Mouse (Mus musculus) bone marrow macrophage, adult 2 months (primary cell): ENCODE results near the gene Cep295nl.

ENCODE experiments used
- CTCF ChIP-seq: IDR thresholded peaks from 2 replicates; pipeline ENCODE4 v1.5.1; 2012; ENCODE audit warnings: low read depth, mild to moderate bottlenecking, low read length, moderate library complexity
- POLR2A ChIP-seq: IDR thresholded peaks from 2 replicates; pipeline ENCODE4 v1.6.1; 2012; ENCODE audit warnings: mild to moderate bottlenecking, low read depth, low read length, borderline replicate concordance

DNA sequence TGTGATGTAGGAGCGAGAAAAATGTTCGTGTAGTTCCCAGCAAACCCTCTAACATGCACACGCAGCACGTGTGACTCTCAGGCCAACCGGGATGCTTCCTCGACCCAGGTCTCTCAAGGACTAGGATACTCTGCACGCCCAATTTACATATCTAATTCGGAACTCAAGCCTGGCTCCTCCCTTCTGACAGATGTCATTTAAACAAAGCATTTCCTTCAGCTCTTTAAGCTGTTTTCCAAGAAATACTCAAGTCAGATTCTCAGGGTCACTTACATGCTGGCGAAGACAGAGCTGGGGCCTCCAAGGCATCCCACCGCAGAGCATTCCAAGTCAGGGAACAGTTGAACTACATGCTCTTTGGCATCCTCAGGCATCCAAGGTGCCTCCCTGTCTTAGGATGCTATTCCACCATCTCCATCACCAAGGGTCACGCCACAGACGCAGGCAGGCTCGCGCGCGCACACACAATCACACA, 53.2 kb downstream of the Cep295nl start:
- TF ChIP-seq CTCF = no peak
- TF ChIP-seq POLR2A = no peak
